Mouse (Mus musculus): Measurements from ENCODE around the gene 5031439G07Rik.
A peak's percentile ranks its signal among the peaks of the same experiment; 100 is the strongest.

The 5031439G07Rik gene

GRCm38 (mm10) chr15:84994498-84994897 lies 6.1 kb upstream of the 5031439G07Rik start:
- DNase-seq, result no peak

DNA sequence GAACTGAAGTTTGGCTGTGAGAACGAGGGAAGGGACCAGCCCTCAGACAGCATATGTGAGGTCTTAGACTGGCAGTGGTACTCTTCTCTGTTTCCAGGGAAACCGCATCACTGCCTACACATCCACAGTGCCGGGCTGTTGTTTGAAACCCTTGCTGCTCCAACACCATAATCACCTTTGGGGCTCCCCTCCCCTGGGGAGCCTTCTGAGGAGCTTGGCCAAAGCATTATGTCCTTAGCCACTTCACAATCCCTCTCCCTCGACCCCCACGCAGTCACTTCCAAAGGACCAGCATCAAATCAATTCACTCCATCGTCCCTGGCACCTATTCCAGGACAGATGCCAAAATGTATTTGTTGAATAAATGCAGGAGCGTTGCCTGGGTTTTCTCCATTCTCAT lies 1.4 kb upstream of the 5031439G07Rik start:
- no peak for DNase-seq

DNA sequence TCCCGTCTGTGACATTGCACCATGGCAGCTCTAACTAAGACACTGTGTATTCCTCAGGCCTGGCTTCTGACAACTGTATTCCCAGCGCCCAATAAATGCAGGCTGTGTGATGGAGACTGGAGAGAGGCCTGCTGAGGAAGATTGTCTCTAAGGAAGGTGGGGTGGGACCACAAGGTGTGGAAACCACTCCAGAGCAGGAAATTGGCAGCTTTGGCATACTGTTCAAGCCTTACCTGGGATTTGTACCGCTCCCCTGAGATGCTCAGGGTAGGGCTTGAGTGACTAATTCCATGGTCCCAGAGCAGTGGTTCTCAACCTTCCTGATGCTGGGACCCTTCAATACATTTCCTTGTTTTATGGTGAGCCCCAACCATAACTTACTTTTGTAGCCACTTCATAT lies 747 bp upstream of the 5031439G07Rik start:
- no peak for DNase-seq

DNA sequence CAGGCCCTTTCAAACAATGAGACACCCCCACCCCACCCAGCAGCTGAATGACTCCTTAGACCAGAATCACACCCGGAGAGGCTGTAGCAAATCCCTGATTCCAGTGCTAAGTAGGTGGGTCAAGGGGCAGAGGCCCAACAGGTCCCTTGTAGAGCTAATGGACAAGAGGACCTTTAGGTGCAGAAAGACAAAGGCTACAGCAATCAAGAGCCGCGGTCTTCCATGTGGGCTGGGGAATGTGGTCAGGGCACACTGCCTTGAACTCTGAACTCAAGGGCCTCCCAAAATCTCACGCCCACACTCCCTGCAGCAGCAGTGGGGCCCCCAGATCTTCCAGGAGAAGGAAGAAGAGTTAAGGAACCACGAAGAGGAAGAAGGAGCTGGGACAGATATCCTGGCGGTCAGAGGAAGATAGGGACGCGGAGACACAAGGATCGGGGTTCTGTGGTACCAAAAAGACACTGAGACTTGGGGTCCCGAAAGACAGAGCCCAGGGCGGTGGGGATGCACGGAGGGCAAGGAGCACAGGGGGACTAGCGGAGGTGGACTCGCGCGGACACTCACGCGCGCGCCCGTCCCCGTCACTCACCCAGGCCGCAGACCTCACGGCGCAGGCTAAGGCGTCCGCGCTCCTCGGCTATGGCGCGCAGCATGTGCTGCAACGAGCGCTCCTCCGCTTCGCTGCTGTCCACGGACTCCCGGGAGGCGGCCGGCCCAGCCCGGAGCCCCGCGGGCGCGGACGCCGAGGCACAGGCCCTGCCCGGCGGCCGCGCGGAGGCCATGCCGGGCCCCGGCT lies 1.1 kb downstream of the 5031439G07Rik start:
- no peak for DNase-seq

DNA sequence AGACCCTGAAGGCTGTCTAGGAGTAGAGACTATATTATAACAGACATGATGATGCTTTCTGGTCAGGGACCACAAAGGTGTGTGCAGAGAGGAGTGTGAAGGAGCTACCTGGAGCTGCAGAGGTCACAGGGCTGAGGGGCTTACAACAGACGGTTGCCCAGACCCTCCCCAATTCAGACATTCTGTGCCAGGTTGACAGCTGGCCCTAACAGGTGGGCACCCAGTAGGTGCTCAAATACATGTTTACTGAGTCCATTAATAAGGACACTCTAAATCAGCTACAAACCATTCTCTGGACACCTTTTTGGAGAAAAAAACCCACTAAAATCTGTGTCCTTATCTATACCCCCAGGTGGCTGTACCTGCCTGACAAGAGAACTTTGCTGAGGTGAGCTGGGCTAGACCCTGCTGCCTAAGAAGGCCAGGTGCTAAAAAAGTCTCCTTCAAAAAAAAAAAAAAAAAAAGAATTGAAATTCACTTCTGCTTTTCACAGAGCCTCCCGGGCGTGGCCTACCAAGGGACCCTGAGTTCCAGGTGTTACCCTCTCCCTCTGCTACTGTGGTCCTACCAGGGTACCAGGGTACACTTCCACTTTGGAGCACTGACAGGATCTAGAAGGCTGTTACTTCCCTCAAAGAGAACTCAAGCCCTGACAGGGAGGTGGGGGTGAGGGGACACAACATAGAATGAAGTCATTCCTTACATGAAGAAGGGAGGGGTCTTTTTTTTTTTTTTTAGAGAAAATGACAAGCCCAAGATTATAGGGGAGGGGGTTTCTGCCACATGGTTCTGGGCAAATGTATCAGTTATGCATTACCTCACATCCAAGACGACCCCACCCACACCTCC lies 2.0 kb downstream of the 5031439G07Rik start:
- no peak for DNase-seq

GRCm38 (mm10) chr15:84985516-84986160 lies 2.7 kb downstream of the 5031439G07Rik start:
- no peak for DNase-seq

- DNase-seq, result no peak
Observed at GRCm38 (mm10) chr15:84983721-84984120, 4.6 kb downstream of the 5031439G07Rik start.

DNA sequence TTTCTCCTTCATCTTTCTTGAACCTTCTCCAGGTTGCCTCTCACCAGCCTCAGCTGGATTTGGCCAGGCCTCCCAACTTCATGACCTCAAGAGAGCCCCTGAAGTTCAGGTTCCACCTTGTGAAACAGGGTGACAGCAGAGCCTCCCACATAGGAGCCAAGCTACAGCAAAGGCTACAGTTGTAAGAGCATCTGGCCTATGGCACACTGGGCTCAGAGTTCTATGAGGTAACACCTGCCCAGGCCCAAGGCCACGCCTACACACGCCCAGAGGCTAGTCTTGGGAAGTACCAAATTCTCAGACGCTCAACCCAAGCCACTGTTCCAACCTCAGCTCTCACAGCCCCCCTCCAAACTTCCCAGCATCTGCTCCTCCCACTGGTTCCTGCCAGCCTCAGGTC lies 5.5 kb downstream of the 5031439G07Rik start:
- DNase-seq, result no peak

GRCm38 (mm10) chr15:84981609-84982313 lies 6.6 kb downstream of the 5031439G07Rik start:
- no peak for DNase-seq

- DNase-seq, result no peak
Observed at GRCm38 (mm10) chr15:84975729-84976128, 12.6 kb downstream of the 5031439G07Rik start.

DNA sequence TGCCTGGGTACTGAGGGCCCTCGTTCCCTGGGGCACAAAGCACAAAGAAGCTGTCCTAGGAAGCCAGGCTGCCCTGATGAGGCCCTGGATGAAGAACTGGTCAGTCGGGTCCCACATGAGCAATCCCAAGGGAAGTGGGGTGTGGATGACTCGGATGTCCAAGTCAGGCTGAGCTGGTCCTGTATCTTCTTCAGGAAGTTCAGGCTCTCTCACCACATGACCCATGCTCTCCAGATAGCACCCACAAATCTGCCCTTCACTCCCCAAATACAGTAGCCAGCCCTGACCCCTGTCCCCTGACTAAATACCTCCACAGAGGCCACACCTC lies 14.8 kb downstream of the 5031439G07Rik start:
- DNase-seq, result no peak

DNA sequence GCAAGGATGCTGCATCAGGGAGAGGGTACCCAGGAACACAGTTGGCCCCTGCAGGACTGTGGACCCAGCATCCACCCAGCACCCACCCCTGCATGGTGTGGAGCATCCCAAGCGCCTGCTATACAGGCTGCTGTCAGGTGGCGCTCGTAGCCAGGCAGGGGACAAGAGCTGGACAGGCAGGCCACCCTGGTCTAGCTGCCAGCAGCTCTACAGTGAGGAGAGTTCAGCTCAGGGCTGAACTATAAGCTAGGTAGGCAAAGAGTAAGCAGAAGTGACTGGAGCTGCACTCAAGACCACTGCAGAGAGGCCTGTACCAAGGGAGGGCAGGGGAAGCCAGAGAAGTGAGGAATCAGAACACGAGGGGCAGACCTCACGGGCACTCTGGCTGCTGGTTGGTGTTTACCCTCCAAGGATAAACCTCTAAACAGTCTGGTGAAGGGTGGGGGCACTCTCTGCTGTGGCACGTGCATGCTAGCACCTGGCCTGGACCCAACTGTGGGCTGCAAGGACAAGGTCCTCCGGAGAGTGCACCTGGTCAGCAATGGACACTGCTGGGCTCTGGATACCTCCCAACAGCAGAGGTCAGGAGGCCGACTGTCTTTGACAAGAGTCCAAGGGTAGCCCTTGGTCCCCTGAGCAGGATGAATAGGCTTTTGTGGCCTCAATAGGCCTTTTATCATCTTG lies 15.3 kb downstream of the 5031439G07Rik start:
- no peak for DNase-seq

DNA sequence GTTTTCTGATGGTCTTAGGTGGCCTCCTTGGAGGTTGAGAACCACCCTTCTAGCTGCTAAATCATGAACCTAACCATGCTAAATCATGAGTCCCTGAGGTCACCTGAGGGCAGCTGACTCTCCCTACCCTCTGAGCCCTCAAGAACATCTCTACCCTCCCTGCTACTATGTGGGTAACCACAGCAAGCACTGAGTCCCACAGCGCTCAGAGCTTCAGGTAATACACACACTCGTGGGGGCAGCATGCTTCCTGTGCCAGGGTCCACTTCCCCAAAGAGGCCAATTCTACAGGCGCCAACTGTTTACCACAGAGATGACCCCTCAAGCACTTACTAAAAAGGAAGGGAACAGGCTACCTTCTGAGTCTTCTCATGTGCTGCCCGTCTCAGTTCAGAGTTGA lies 19.8 kb downstream of the 5031439G07Rik start:
- DNase-seq, result no peak

- peak; percentile 40 to 55 for DNase-seq
Observed at GRCm38 (mm10) chr15:84965575-84966360, 22.6 kb downstream of the 5031439G07Rik start.

DNA sequence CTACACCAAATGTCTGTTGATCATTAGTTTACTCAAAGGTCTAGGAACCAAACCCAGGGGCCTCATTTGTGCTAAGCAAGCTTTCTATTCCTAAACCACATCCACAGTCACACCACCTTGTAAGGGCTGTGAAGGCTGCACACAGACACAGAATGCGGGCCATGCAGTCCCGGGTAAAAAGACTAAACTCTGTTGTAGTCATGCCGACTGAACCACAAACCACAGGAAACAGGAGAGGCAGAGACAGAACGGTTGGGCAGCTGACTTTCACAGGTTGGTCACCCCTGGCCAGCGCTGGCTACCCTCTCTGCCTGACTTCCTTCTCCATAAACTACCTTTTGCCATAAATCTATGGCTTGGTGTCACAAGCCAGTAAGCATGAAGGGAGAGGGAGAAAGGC lies 23.6 kb downstream of the 5031439G07Rik start:
- DNase-seq, result no peak

- DNase-seq, result no peak
Observed at GRCm38 (mm10) chr15:84962518-84962917, 25.8 kb downstream of the 5031439G07Rik start.

GRCm38 (mm10) chr15:84960692-84961091 lies 27.7 kb downstream of the 5031439G07Rik start:
- DNase-seq, result no peak

DNA sequence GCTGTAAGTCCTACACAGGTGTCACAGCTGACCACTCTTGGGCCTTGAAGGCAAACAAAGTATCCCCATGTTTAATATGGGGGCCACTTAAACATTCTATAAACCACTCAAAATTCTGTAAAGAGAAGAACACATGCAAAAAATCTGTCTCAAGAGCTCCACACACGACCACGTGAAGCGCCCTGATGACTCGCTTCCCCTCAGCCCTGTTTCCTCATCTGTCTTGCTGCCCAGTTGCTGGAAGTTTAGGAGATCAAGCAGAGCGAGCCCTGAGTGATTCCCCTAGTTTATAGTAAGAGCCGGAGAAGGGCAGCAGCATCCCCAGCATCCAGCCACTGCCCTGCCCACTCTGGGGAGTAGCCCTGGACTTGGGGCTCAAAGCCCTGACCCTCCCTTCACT lies 28.5 kb downstream of the 5031439G07Rik start:
- no peak for DNase-seq

- no peak for DNase-seq
Observed at GRCm38 (mm10) chr15:84958331-84958730, 30.0 kb downstream of the 5031439G07Rik start.

GRCm38 (mm10) chr15:84957851-84958250 lies 30.5 kb downstream of the 5031439G07Rik start:
- DNase-seq, result no peak

DNA sequence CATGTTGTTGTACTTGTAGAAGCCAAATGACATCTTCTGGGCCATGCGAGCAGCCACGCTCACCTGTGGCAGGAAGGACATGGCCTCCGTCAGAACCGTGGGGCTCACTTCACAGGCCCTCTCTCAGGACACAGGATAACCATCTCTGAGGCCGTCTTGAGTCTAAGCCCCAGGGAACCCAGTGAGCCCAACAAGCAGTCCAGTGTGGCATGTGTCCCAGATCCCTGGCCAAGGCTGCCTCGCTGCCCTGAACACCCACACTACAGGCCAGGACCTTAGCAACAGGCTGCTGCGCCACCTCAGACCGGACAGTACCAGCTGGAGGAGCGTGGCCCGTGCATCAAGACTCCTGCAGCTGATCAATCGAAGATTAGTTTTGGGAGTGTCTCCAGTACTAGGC lies 35.1 kb downstream of the 5031439G07Rik start:
- DNase-seq, result no peak

GRCm38 (mm10) chr15:84950053-84950452 lies 38.3 kb downstream of the 5031439G07Rik start:
- DNase-seq, result no peak
